Mouse (Mus musculus): ENCODE results near the gene Kcnj10.

GRCm38 (mm10) chr1:172305153-172305552, 35.9 kb upstream of the Kcnj10 start:
- TF ChIP-seq CTCF (IDR thresholded peaks at IDR 0.05; ENCODE audit: low read depth, low read length) (no peak), POLR2AphosphoS5 (IDR thresholded peaks at IDR 0.05; ENCODE audit: insufficient replicate concordance, low read depth, low read length) (no peak), GATA2 (IDR thresholded peaks at IDR 0.05; ENCODE audit: borderline replicate concordance, low read depth, low read length) (no peak), GATA1 (IDR thresholded peaks at IDR 0.05; ENCODE audit: borderline replicate concordance, low read length) (no peak)
